Mouse (Mus musculus): Measurements from ENCODE around the gene Gli1. TPM values are rescaled to one million over a fixed set of nuclear protein-coding genes. Genes with fewer than 3 reads are reported as not detected.
"Not testable (repeated sequence)": the region's sequence is repeated elsewhere in the genome, so short reads cannot be mapped to it uniquely, and the experiment has no call there.

Gli1 gene
- polyA plus RNA-seq, 1 experiment from 2014 or later, result 16.9 TPM

DNA sequence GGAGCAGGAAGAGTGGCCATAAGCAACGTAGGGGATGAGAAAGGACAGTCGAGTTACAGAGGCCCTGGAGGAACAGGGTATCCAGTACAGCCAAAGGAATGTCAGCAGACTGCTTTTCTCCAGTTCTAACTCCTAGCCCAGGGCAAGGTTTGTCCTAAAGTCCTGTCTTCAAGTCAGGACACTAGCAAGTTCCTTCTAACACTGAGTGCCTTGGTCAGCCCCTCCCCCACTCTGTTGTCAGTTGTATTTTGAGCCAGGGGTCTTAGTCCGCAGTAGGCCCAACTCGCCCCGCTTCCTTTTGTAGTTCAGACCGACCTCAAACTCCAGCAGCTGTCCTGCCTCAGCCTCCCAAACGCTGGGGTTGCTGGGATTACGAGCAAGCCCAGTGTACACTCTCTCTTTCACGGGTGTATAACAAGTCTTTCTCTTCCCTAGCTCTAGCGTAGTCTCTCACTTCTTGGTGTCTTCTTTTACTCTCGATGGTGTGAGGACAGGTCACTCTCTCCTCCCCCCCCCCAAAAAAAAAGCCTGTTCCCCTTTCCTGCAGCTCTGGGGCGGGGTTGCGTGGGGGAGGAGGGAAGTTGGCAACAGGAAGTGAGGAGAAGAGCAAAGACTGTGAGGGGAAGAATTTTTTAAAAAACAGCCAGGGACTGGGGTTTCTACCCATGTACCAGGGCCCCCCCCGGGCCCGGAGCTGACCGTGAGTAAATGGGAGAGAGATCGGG is 18.5 kb downstream of the Gli1 start:
- ATAC-seq (ENCODE audit: insufficient read depth) (no peak), DNase-seq (no peak)
- Histone ChIP-seq H3K27me3 (ENCODE audit: insufficient read depth, low read length) (peaks cover 42% of the 10 kb centered on the region), H3K27ac (ENCODE audit: low read depth) (no peak overlapping the region), H3K4me3 (ENCODE audit: low read depth, low read length) (no peak overlapping the region), H3K9ac (no peak overlapping the region), H3K4me2 (no peak overlapping the region), H3K4me1 (ENCODE audit: insufficient read depth) (peaks cover 5% of the 10 kb centered on the region; the same call in 1 of the 2 replicates), H3K9me3 (ENCODE audit: low read depth, low read length) (0 out of 2 replicates have a peak, but pooled peaks cover 5% of the 10 kb centered on the region), H3K36me3 (ENCODE audit: insufficient read depth) (no peaks in the 10 kb centered on the region)
- no peak for TF ChIP-seq CTCF (IDR thresholded peaks at IDR 0.05; ENCODE audit: low read depth)
- 67% methylated on average over 17 of the region's 17 CpGs for WGBS

DNA sequence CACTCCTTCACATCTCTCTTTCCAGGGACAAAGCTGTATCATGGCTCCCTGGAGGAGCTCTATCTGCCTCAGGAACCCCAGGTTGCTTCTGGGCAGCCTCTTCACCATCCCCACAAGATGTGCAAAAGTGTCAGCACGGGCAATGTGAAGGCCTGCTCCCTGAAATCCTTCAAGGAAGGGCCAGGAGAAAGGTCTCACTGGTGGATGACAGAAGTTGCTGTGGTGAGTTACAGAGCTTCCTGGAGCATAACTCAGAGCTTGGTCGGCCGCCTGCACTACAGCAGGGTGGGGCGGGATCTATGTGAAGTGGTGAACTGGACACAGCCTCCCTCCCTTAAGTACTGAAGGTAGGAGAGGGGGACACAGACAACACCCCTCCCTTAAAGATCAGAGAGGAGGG is 19.1 kb downstream of the Gli1 start:
- Histone ChIP-seq H3K4me3 (ENCODE audit: low read depth, low read length) (no peak overlapping the region), H3K27me3 (ENCODE audit: insufficient read depth, low read length) (peaks cover 37% of the 10 kb centered on the region)

DNA sequence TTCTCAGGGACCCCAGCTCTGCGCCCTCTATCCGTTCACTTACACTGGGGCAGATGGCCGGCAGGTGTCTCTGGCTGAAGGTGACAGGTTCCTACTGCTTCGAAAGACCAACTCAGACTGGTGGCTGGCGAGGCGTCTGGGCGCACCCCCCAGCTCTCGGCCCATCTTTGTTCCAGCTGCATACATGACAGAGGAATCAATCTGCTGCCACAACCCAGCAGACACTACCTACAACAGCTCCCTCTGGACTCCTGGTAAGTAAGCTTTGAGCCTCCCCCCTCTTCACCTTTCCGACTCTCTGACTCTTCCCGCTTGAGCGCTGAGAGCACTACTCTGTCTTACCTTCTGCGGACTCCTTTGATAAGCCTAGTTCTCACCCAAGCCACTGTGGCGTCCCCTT is 19.6 kb downstream of the Gli1 start:
- H3K27me3 ChIP-seq (ENCODE audit: insufficient read depth, low read length), result peaks cover 32% of the 10 kb centered on the region
- no peaks in the 10 kb centered on the region for H3K36me3 ChIP-seq (ENCODE audit: insufficient read depth)
- peaks cover 5% of the 10 kb centered on the region; the same call in 1 of the 2 replicates for H3K4me1 ChIP-seq (ENCODE audit: insufficient read depth)
- 47% methylated on average over 13 of the region's 13 CpGs for WGBS
- 0 out of 2 replicates have a peak, but pooled peaks cover 2% of the 10 kb centered on the region for H3K9me3 ChIP-seq (ENCODE audit: low read depth, low read length)
- no peak for TF ChIP-seq CTCF (IDR thresholded peaks at IDR 0.05; ENCODE audit: low read depth)
- ATAC-seq (ENCODE audit: insufficient read depth) (no peak), DNase-seq (no peak)
- no peak overlapping the region for H3K27ac ChIP-seq (ENCODE audit: low read depth)
- H3K9ac ChIP-seq, result no peak overlapping the region
- no peak overlapping the region for H3K4me3 ChIP-seq (ENCODE audit: low read depth, low read length)
- H3K4me2 ChIP-seq, result no peak overlapping the region

More for the DNA sequence above, 19.1 kb downstream of the Gli1 start:
- no peak for ATAC-seq (ENCODE audit: insufficient read depth)
- no peak for TF ChIP-seq CTCF (IDR thresholded peaks at IDR 0.05; ENCODE audit: low read depth)
- Histone ChIP-seq H3K4me1 (ENCODE audit: insufficient read depth) (peaks cover 5% of the 10 kb centered on the region; the same call in 1 of the 2 replicates), H3K27ac (ENCODE audit: low read depth) (no peak overlapping the region), H3K4me2 (no peak overlapping the region), H3K36me3 (ENCODE audit: insufficient read depth) (no peaks in the 10 kb centered on the region), H3K9ac (no peak overlapping the region), H3K9me3 (ENCODE audit: low read depth, low read length) (0 out of 2 replicates have a peak, but pooled peaks cover 5% of the 10 kb centered on the region)
- no peak for DNase-seq
- 63% methylated on average over 4 of the region's 4 CpGs for WGBS

DNA sequence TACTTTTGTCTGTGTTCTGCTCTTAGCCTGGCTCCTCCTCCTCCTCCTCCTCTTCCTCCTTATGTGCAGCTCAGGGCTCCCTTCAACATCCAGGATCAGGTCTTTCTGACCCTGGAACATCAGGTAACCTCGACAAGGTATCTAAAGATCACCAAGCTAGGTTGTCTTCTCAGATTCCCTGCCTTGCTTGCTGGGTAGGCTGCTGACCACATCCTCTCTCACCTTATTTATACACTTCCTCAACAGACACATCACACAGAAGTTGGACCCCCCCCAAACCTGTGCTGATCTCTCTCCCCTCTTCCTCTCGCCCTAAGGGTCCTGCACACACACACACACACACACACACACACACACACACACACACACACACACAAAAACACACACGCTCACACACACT is 20.2 kb downstream of the Gli1 start, which contains the start of gene Arhgap9:
Arhgap9 (plus strand) TSS at position 344 of the 400 bp plus-strand sequence.
- Histone ChIP-seq H3K27ac (ENCODE audit: low read depth) (no peak within 1 kb of the TSS), H3K27me3 (ENCODE audit: insufficient read depth, low read length) (peaks cover 26% of the 10 kb centered on the region), H3K36me3 (ENCODE audit: insufficient read depth) (no peaks in the 10 kb centered on the region), H3K4me2 (no peak within 1 kb of the TSS), H3K4me1 (ENCODE audit: insufficient read depth) (peaks cover 5% of the 10 kb centered on the region; the same call in 1 of the 2 replicates), H3K9ac (no peak within 1 kb of the TSS), H3K4me3 (ENCODE audit: low read depth, low read length) (no peak within 1 kb of the TSS), H3K9me3 (ENCODE audit: low read depth, low read length) (no peaks in the 10 kb centered on the region)
- no peak for TF ChIP-seq CTCF (IDR thresholded peaks at IDR 0.05; ENCODE audit: low read depth)
- WGBS, result 76% methylated on average over 2 of the region's 3 CpGs
- no peak for DNase-seq
- ATAC-seq (ENCODE audit: insufficient read depth), result no peak

DNA sequence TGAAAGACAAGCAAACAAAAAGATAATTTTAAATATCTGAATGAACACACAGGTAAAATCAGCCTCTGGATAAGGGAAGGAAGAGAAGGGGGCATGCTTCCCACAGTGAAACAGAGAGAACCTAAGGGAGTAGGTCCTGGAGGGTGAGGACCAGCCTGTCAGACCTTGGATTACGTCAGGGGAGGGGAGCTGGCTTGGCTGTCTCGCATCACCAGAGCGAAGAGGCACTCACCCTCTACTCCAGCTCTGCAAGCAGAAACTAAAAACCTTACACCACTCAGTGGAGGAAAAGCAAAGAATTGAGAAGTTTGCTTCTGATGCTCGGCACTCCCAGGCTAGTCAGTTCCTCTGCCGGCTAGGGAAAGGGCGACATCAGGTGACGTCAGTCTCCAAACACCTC is 21.8 kb downstream of the Gli1 start:
- Histone ChIP-seq H3K9ac (no peak overlapping the region), H3K4me1 (ENCODE audit: insufficient read depth) (no peaks in the 10 kb centered on the region), H3K4me3 (ENCODE audit: low read depth, low read length) (no peak overlapping the region), H3K27me3 (ENCODE audit: insufficient read depth, low read length) (peaks cover 10% of the 10 kb centered on the region; the same call in 1 of the 2 replicates), H3K4me2 (no peak overlapping the region), H3K36me3 (ENCODE audit: insufficient read depth) (no peaks in the 10 kb centered on the region), H3K9me3 (ENCODE audit: low read depth, low read length) (no peaks in the 10 kb centered on the region), H3K27ac (ENCODE audit: low read depth) (no peak overlapping the region)
- no peak for DNase-seq
- no peak for ATAC-seq (ENCODE audit: insufficient read depth)
- TF ChIP-seq CTCF (IDR thresholded peaks at IDR 0.05; ENCODE audit: low read depth), result no peak
- 57% methylated on average over 7 of the region's 7 CpGs for WGBS

DNA sequence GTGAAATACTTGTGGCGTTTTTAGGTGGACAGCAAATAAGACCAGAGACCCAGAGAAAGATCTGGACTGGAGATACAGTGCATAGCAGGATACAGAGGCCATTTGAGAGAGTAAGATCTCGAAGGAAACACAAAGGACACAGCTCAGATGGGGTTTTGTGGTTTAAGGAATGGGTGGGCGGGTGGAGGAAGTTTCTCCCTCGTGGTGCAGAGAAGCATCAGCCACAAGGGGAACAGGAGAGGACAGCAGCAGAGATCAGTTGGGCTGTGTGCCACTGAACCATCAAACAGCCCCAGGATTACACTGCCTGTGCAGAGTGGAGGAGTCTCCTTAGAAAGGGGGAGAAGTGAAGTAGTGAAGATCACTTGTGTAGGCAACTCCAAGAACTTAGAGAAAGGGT is 23.8 kb downstream of the Gli1 start:
- H3K9ac ChIP-seq, result no peak overlapping the region
- H3K9me3 ChIP-seq (ENCODE audit: low read depth, low read length), result no peaks in the 10 kb centered on the region
- ATAC-seq (ENCODE audit: insufficient read depth) (no peak), DNase-seq (no peak)
- 35% methylated on average over 4 of the region's 4 CpGs for WGBS
- no peak overlapping the region for H3K27ac ChIP-seq (ENCODE audit: low read depth)
- no peaks in the 10 kb centered on the region for H3K27me3 ChIP-seq (ENCODE audit: insufficient read depth, low read length)
- no peaks in the 10 kb centered on the region for H3K4me1 ChIP-seq (ENCODE audit: insufficient read depth)
- no peak overlapping the region for H3K4me2 ChIP-seq
- no peak overlapping the region for H3K4me3 ChIP-seq (ENCODE audit: low read depth, low read length)
- H3K36me3 ChIP-seq (ENCODE audit: insufficient read depth), result no peaks in the 10 kb centered on the region
- TF ChIP-seq CTCF (IDR thresholded peaks at IDR 0.05; ENCODE audit: low read depth), result no peak

DNA sequence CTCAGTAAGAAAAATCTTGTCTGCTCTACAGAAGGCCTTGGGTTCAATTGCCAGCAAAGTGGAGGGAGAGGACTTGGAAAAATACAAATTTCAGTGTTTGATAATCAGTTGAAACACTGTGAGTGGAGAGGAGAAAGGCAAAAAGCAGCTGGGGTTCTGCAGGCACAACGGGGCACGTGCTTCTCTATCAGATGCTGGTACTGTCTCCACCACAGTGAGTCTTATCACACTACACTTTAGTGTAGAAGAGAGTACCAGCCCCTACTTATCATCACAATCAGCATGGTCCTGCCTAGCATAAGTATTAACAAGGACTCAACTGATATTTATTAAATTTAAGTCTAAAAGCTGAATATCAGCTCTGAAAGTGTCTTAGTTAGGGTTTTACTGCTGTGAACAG is 24.5 kb downstream of the Gli1 start:
- Histone ChIP-seq H3K9me3 (ENCODE audit: low read depth, low read length) (no peaks in the 10 kb centered on the region), H3K4me3 (ENCODE audit: low read depth, low read length) (no peak overlapping the region), H3K27ac (ENCODE audit: low read depth) (no peak overlapping the region), H3K4me1 (ENCODE audit: insufficient read depth) (no peaks in the 10 kb centered on the region), H3K9ac (no peak overlapping the region), H3K27me3 (ENCODE audit: insufficient read depth, low read length) (no peaks in the 10 kb centered on the region), H3K36me3 (ENCODE audit: insufficient read depth) (no peaks in the 10 kb centered on the region), H3K4me2 (no peak overlapping the region)
- DNase-seq (no peak), ATAC-seq (ENCODE audit: insufficient read depth) (no peak)
- no peak for TF ChIP-seq CTCF (IDR thresholded peaks at IDR 0.05; ENCODE audit: low read depth)
- 68% methylated on average over 2 of the region's 2 CpGs for WGBS

DNA sequence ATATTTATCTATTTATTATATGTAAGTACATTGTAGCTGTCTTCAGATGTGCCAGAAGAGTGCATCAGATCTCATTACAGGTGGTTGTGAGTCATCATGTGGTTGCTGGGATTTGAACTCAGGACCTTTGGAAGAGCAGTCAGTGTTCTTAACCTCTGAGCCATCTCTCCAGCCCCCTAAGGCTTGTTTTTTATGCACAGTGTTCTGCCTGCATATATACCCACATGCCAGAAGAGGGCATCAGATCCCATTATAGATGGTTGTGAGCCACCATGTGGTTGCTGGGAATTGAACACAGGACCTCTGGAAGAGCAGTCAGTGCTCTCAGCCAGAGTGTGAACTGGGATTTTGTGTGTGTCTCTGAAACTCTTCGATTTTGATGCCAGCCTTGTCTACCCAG is 26.8 kb downstream of the Gli1 start:
- not testable (repeated sequence) for H3K9ac ChIP-seq; H3K4me2 ChIP-seq; H3K27ac ChIP-seq (ENCODE audit: low read depth); DNase-seq; H3K4me3 ChIP-seq (ENCODE audit: low read depth, low read length); ATAC-seq (ENCODE audit: insufficient read depth); H3K4me1 ChIP-seq (ENCODE audit: insufficient read depth); H3K36me3 ChIP-seq (ENCODE audit: insufficient read depth); H3K9me3 ChIP-seq (ENCODE audit: low read depth, low read length); H3K27me3 ChIP-seq (ENCODE audit: insufficient read depth, low read length)
- 71% methylated on average over 1 of the region's 1 CpGs for WGBS

DNA sequence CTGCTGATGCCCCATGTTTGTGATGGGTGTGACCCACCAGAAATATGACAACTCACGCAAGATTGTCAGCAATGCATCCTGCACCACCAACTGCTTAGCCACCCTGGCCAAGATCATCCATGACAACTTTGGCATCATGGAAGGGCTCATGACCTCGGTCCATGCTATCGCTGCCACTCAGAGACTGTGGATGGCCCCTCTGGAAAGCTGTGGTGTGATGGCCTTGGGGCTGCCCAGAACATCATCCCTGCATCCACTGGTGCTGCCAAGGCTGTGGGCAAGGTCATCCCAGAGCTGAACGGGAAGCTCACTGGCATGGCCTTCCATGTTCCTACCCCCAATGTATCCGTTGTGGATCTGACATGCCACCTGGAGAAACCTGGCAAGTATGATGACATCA is 28.3 kb downstream of the Gli1 start:
- H3K9me3 ChIP-seq (ENCODE audit: low read depth, low read length); ATAC-seq (ENCODE audit: insufficient read depth); H3K4me2 ChIP-seq; H3K27ac ChIP-seq (ENCODE audit: low read depth); DNase-seq; H3K4me3 ChIP-seq (ENCODE audit: low read depth, low read length); H3K9ac ChIP-seq; H3K4me1 ChIP-seq (ENCODE audit: insufficient read depth); H3K27me3 ChIP-seq (ENCODE audit: insufficient read depth, low read length): not testable (repeated sequence)
- WGBS, result 85% methylated on average over 5 of the region's 5 CpGs
- H3K36me3 ChIP-seq (ENCODE audit: insufficient read depth), result peaks cover 11% of the 10 kb centered on the region
